Mouse (Mus musculus) embryonic fibroblast, embryonic 13.5 days (primary cell): ENCODE results near the gene Runx1. TPM values are rescaled to one million over a fixed set of nuclear protein-coding genes. Genes with fewer than 3 reads are reported as not detected.

Source experiments
- H3K27ac ChIP-seq: 2 replicates; pipeline ENCODE4 v1.5.1; 2012; ENCODE audit warnings: low read length, control low read depth, inconsistent platforms; ENCODE audit not compliant: insufficient read depth
- H3K4me1 ChIP-seq: 2 replicates; pipeline ENCODE4 v1.6.1; 2011; ENCODE audit warnings: low read length; ENCODE audit not compliant: control insufficient read depth, insufficient read depth
- H3K4me3 ChIP-seq: 2 replicates; pipeline ENCODE4 v1.5.1; 2011; ENCODE audit warnings: mild to moderate bottlenecking, control low read depth, low read length; ENCODE audit not compliant: insufficient read depth
- CTCF ChIP-seq: IDR thresholded peaks from 2 replicates; pipeline ENCODE4 v1.5.1; 2011; ENCODE audit warnings: mild to moderate bottlenecking, control low read depth, low read length, moderate library complexity, borderline replicate concordance; ENCODE audit not compliant: insufficient read depth
- POLR2A ChIP-seq: IDR thresholded peaks from 2 replicates; pipeline ENCODE4 v1.6.1; 2011; ENCODE audit warnings: low read depth, mild to moderate bottlenecking, control low read depth, low read length, moderate library complexity
- polyA plus RNA-seq: library from polyadenylated mRNA; stranded (reverse); fragments of >200 nt; gene quantifications from 2 replicates; pipeline ENCODE4 v1.2.4, GENCODE M21; 2011; ENCODE audit warnings: low read depth; ENCODE audit not compliant: missing spikeins, insufficient read length

Runx1 gene
- polyA plus RNA-seq, 1 experiment: 56.2 TPM

DNA sequence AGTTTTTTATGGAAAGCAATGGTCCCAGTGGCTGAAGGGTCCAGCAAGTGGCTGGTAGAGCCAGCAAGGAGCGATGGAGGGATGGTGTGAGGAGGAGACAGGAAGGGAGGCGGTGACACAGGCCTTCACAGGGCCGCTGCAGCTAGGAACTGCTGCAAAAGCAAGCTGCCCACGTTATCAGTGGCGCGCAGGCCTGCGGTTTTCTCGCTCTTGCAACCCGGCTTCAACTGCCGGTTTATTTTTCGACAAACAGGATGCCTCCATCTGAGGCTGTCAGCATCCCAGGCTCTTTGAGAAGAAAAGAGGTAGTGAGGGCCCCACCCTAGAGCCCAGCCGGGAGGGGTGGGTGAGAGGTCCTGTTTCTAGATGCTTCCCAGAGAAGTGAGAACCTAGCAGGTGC lies 24.4 kb downstream of the Runx1 start:
- H3K4me3 ChIP-seq: no peak overlapping the region
- no peaks in the 10 kb centered on the region for H3K4me1 ChIP-seq
- no peak for TF ChIP-seq CTCF
- TF ChIP-seq POLR2A: no peak
- H3K27ac ChIP-seq: no peak overlapping the region

DNA sequence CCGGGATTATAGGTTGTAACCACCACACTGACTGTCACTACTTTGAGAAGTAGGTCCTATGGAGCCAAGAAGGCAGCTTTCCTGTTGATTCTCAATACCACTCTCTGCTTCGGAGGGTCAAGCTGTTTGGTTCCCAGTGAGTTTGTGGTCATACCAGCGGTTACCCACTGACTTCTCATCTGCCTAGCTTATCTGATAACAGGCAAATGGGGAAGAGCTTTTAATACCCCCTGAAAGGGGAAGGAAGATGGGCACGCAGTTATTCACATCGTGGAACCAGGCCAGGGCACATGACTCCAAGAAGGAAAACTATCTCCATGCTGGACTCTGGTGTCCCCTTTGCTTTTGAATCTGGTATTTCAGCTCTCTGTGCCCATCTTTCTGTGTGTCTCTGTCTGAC lies 25.1 kb downstream of the Runx1 start:
- no peak overlapping the region for H3K4me3 ChIP-seq
- TF ChIP-seq POLR2A: no peak
- no peak for TF ChIP-seq CTCF
- H3K4me1 ChIP-seq: no peaks in the 10 kb centered on the region
- no peak overlapping the region for H3K27ac ChIP-seq

DNA sequence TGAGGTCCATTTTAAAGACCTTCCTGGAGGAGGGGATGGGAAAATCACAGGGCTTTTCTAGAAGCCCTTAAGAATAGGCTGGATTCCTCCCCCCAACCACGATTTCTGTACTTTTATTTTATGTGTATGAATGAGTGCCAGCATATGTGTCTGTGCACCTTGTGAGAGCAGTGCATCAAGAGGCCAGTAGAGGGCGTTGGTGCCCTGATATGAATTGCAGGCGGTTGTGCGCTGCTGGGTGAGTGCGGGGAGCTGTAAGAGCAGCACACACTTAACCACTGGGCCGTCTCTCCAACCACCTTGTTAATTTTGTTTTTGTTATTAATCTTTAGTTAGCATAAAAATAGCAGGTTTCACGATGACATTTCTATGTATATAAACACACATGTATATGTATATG lies 26.0 kb downstream of the Runx1 start:
- Histone ChIP-seq H3K4me1 (no peaks in the 10 kb centered on the region), H3K27ac (no peak overlapping the region), H3K4me3 (no peak overlapping the region)
- TF ChIP-seq CTCF (no peak), POLR2A (no peak)

DNA sequence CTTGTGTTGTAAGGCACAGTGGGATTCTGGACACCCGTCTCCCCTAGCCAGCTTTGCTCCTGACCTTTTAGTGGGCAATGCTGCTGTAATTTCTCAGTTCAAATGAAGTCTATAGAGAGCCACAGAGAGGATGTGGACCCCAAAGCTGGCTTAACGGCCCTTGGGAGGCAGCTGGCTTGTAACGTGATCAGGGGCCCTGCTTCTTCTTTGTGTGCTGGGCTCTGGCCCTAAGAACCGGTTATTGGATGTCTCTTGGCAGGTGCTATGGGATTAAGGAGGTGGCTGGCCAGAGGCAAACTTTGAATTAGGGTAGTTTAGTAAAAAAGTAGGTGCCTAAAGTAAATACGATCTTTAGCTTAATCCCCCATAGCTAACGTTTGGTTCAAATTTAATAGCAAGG lies 31.8 kb downstream of the Runx1 start:
- Histone ChIP-seq H3K4me1 (no peaks in the 10 kb centered on the region), H3K27ac (no peak overlapping the region), H3K4me3 (no peak overlapping the region)
- no peak for TF ChIP-seq CTCF
- TF ChIP-seq POLR2A: no peak

DNA sequence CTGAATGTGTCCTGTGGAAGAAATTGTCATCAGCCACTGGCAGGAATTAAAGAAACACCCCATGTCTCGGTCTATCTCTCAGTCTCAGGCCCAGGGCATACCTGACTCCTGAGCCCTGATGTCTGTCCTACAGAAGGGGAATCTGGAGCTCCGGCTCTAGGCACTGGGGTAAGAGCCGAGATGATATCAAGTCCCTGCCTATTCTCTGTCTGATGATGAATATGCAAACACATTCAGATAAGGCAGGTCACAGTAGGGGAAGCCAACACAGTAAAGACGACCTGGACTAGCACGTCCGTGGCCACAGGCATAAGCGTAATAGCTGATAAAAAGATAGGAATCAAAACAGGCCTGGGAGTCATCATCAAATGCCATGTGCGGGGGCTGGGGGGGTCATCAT lies 32.2 kb downstream of the Runx1 start:
- no peak for TF ChIP-seq CTCF
- no peak for TF ChIP-seq POLR2A
- Histone ChIP-seq H3K27ac (no peak overlapping the region), H3K4me1 (peaks cover 2% of the 10 kb centered on the region; the same call in 1 of the 2 replicates), H3K4me3 (no peak overlapping the region)

DNA sequence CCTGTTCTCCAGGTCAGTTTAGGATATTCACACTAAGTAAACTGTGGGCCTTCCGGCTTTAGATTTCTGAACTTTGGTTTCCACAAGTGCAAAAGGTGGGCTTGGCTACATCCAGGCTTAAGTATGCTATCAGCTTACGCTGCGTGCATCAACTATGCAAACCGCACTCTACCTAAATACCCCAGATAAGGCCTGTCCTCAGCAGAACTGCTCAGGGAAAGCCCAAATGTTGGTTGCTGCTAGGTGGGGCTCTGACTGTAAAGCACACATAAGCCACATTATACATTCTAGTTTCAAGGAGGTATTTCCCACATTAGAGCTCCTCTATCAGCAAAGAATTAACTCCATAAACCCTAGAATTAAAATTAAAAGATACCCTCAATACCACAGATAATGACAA lies 33.0 kb downstream of the Runx1 start:
- Histone ChIP-seq H3K27ac (no peak overlapping the region), H3K4me1 (peaks cover 7% of the 10 kb centered on the region), H3K4me3 (no peak overlapping the region)
- TF ChIP-seq POLR2A (no peak), CTCF (no peak)

DNA sequence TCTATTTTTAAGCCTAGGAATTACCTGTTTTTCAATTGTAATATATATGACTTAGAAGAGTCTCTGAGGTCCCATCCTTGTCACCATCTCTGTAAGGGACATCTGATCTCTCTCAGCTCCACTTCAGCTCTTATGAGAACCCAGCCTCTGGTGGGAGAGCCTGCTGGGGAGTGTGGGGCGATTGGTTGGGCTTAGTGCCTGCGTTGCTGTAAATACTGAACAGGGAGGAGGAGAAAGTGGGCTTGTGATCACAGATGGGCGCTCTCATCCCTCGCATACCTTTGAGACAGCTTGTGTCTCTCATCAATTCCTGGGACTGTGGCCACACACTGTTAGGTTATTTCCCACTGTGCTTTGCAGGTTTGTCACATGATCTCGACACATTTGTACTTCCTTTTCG lies 35.3 kb downstream of the Runx1 start:
- Histone ChIP-seq H3K4me3 (no peak overlapping the region), H3K27ac (no peak overlapping the region), H3K4me1 (peaks cover 7% of the 10 kb centered on the region)
- TF ChIP-seq POLR2A: no peak
- TF ChIP-seq CTCF: no peak

DNA sequence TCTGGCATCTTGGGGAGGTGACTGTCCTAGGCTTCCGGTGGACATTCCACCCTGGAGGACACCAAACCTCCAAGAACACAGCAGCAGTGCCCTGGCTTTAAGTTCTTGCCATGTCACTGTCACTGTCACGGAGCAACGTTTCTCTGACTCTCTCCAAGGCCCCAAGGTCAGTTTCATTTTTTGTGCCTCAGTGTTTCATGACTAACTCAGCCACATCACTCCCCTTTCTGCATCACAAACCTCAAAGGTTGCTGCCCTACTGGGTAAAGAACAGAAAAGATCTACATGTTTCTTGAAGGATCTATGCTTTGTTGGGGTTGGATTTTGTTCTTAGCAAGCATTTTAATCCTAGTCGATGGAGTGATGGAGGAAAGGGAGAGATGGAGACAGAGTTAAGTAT lies 36.1 kb downstream of the Runx1 start:
- no peak overlapping the region for H3K4me3 ChIP-seq
- peaks cover 7% of the 10 kb centered on the region for H3K4me1 ChIP-seq
- no peak overlapping the region for H3K27ac ChIP-seq
- TF ChIP-seq POLR2A (no peak), CTCF (no peak)

DNA sequence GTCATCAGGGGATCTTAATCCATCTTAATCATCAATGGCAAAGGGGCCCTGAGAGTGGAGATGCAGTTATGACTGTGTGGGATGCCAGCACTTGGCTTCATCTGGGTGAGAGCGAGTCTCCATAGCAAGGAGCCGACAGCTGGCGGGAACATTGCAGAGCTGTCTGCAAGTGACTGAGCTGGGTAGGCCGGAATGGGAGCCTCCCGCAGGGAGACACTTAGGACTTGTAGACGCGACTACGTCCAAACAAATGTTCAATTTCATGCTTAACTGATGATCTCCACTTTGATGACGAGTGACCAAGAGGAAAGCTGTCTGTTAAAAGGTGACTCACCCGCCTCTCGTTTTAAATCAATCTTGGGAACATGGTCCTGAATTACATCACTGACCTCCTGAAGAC lies 37.5 kb downstream of the Runx1 start:
- H3K4me3 ChIP-seq: no peak overlapping the region
- H3K27ac ChIP-seq: no peak overlapping the region
- peaks cover 7% of the 10 kb centered on the region for H3K4me1 ChIP-seq
- TF ChIP-seq CTCF: no peak
- TF ChIP-seq POLR2A: no peak

DNA sequence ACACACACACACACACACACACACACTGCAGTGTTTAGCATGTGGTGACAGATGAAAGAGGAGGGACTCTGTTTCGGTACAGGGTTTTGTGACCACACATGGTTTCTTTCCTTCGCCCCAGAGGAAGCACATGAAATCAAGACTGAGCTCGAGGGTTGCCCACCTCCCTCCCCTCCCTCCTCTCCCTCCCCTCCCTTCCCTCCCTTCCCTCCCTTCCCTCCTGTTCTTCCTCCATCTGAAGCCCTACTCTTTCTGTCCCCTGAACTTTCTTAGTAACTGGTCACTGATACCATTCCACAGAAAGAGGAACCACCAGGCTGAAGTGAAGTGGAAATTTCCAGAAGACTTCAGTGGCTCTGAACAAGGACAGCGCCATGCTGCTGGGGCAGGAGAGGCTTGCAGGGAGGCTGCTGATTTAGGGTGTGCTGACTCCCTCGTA lies 39.0 kb downstream of the Runx1 start:
- TF ChIP-seq POLR2A: no peak
- no peak for TF ChIP-seq CTCF
- Histone ChIP-seq H3K4me3 (no peak overlapping the region), H3K4me1 (peaks cover 7% of the 10 kb centered on the region), H3K27ac (no peak overlapping the region)

DNA sequence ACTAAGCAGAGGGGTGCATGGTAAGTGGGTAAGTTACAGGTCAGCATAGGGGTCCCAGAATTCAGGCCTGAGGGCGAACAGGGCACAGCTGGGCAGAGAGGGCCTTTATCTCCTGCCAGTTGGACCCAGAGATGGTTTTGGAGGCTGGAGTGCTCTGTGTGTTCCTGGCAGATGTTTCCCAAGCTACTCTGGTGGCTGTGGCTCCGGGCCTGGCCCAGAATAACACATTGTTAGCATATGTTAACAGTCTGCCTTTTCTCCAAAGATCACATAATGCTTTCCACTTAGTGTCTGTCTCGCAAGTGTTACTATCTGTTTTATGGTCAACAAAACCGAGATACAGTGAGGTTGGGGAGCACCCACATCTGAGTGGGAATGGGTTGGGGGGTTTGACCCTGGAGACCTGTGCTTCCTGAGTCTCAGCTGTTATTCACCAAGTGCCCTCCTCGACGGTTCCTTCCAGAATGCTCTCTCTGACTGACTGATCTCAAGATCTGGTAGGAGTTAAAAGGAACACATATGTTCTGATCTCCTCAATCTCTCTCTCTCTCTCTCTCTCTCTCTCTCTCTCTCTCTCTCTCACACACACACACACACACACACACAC lies 39.6 kb downstream of the Runx1 start:
- Histone ChIP-seq H3K4me1 (peaks cover 7% of the 10 kb centered on the region), H3K27ac (no peak overlapping the region), H3K4me3 (no peak overlapping the region)
- TF ChIP-seq POLR2A (no peak), CTCF (no peak)
